Mouse (Mus musculus) E14TG2a.4 (cell line): ENCODE measurements around the gene Wee2.

ENCODE experiments used
- H3K27me3 ChIP-seq: 2 replicates; pipeline ENCODE4 v1.6.1; 2014; ENCODE audit warnings: low read length, control low read depth; ENCODE audit not compliant: insufficient read depth
- H3K36me3 ChIP-seq: 2 replicates; pipeline ENCODE4 v1.6.1; 2014; ENCODE audit warnings: low read length, control low read depth; ENCODE audit not compliant: insufficient read depth
- H3K4me1 ChIP-seq: replicated peaks from 2 replicates; pipeline ENCODE4 v1.6.1; 2014; ENCODE audit warnings: low read depth, low read length, control low read depth
- H3K4me3 ChIP-seq: replicated peaks from 2 replicates; pipeline ENCODE4 v1.5.1; 2014; ENCODE audit warnings: mild to moderate bottlenecking, low read length
- H3K9me3 ChIP-seq: 2 replicates; pipeline ENCODE4 v1.6.1; 2014; ENCODE audit warnings: low read length, control low read depth
- CTCF ChIP-seq: conservative IDR thresholded peaks from 2 replicates; pipeline ENCODE4 v1.5.1; 2014; ENCODE audit warnings: low read length
- NANOG ChIP-seq: IDR thresholded peaks from 2 replicates; pipeline ENCODE4 v1.6.1; 2014; ENCODE audit warnings: borderline replicate concordance, low read length, mixed read lengths
- POU5F1 ChIP-seq: IDR thresholded peaks from 2 replicates; pipeline ENCODE4 v1.6.1; 2014; ENCODE audit warnings: low read length, borderline replicate concordance

Gene Wee2

GRCm38 (mm10) chr6:40418386-40418785 is 20.5 kb upstream of the Wee2 start:
- no peaks in the 10 kb centered on the region for H3K9me3 ChIP-seq
- TF ChIP-seq CTCF (no peak), POU5F1 (no peak), NANOG (no peak)
- no peaks in the 10 kb centered on the region for H3K27me3 ChIP-seq

GRCm38 (mm10) chr6:40421099-40421498 is 17.8 kb upstream of the Wee2 start:
- TF ChIP-seq POU5F1 = no peak
- TF ChIP-seq NANOG = no peak
- TF ChIP-seq CTCF = no peak
- Histone ChIP-seq H3K27me3 (no peaks in the 10 kb centered on the region), H3K4me3 (no peak overlapping the region), H3K36me3 (no peaks in the 10 kb centered on the region), H3K4me1 (no peaks in the 10 kb centered on the region), H3K9me3 (no peaks in the 10 kb centered on the region)

More at GRCm38 (mm10) chr6:40418386-40418785, 20.5 kb upstream of the Wee2 start:
- Histone ChIP-seq H3K36me3 (no peaks in the 10 kb centered on the region), H3K4me3 (no peak overlapping the region), H3K4me1 (no peaks in the 10 kb centered on the region)

GRCm38 (mm10) chr6:40423013-40423412 is 15.9 kb upstream of the Wee2 start:
- Histone ChIP-seq H3K36me3 (no peaks in the 10 kb centered on the region), H3K9me3 (no peaks in the 10 kb centered on the region), H3K27me3 (no peaks in the 10 kb centered on the region), H3K4me1 (no peaks in the 10 kb centered on the region), H3K4me3 (no peak overlapping the region)
- TF ChIP-seq CTCF (no peak), NANOG (no peak), POU5F1 (no peak)

- no peaks in the 10 kb centered on the region for H3K27me3 ChIP-seq
- no peaks in the 10 kb centered on the region for H3K36me3 ChIP-seq
- no peak for TF ChIP-seq POU5F1
- TF ChIP-seq CTCF = peak; percentile 74
- no peaks in the 10 kb centered on the region for H3K4me1 ChIP-seq
- no peaks in the 10 kb centered on the region for H3K9me3 ChIP-seq
- no peak overlapping the region for H3K4me3 ChIP-seq
Measured at GRCm38 (mm10) chr6:40423774-40424173, 15.1 kb upstream of the Wee2 start.

GRCm38 (mm10) chr6:40427441-40427840 is 11.4 kb upstream of the Wee2 start:
- TF ChIP-seq CTCF (no peak), NANOG (no peak), POU5F1 (no peak)
- H3K9me3 ChIP-seq = no peaks in the 10 kb centered on the region
- H3K4me1 ChIP-seq = no peaks in the 10 kb centered on the region
- no peaks in the 10 kb centered on the region for H3K36me3 ChIP-seq
- no peak overlapping the region for H3K4me3 ChIP-seq
- H3K27me3 ChIP-seq = no peaks in the 10 kb centered on the region; the same call in 1 of the 2 replicates

- no peaks in the 10 kb centered on the region for H3K9me3 ChIP-seq
- no peak overlapping the region for H3K4me3 ChIP-seq
- TF ChIP-seq CTCF = no peak
- no peak for TF ChIP-seq POU5F1
- TF ChIP-seq NANOG = no peak
- no peaks in the 10 kb centered on the region for H3K36me3 ChIP-seq
- peaks cover 12% of the 10 kb centered on the region for H3K27me3 ChIP-seq
- no peaks in the 10 kb centered on the region for H3K4me1 ChIP-seq
Measured at GRCm38 (mm10) chr6:40428696-40429095, 10.2 kb upstream of the Wee2 start.

GRCm38 (mm10) chr6:40429521-40429931 is 9.4 kb upstream of the Wee2 start:
- H3K36me3 ChIP-seq = no peaks in the 10 kb centered on the region
- no peaks in the 10 kb centered on the region for H3K9me3 ChIP-seq
- peaks cover 20% of the 10 kb centered on the region for H3K27me3 ChIP-seq
- H3K4me3 ChIP-seq = no peak overlapping the region
- TF ChIP-seq POU5F1 (no peak), NANOG (no peak), CTCF (no peak)
- H3K4me1 ChIP-seq = peaks cover 3% of the 10 kb centered on the region

GRCm38 (mm10) chr6:40430251-40430650 is 8.6 kb upstream of the Wee2 start:
- H3K27me3 ChIP-seq = peaks cover 27% of the 10 kb centered on the region
- H3K4me3 ChIP-seq = no peak overlapping the region
- H3K4me1 ChIP-seq = peaks cover 10% of the 10 kb centered on the region
- H3K9me3 ChIP-seq = no peaks in the 10 kb centered on the region
- no peaks in the 10 kb centered on the region for H3K36me3 ChIP-seq
- TF ChIP-seq POU5F1 (no peak), CTCF (no peak), NANOG (no peak)

GRCm38 (mm10) chr6:40430878-40431277 is 8.0 kb upstream of the Wee2 start:
- Histone ChIP-seq H3K4me1 (peaks cover 10% of the 10 kb centered on the region), H3K27me3 (peaks cover 33% of the 10 kb centered on the region), H3K9me3 (no peaks in the 10 kb centered on the region), H3K4me3 (no peak overlapping the region), H3K36me3 (no peaks in the 10 kb centered on the region)
- TF ChIP-seq CTCF = no peak
- no peak for TF ChIP-seq POU5F1
- TF ChIP-seq NANOG = no peak
